Mouse (Mus musculus) heart, embryonic 14.5 days (tissue): ENCODE measurements at regions not wholly inside any gene's neighbourhood (a gene's known extent, or its start where the extent isn't known, plus 50 kb on each side); places are given as distances from the start of the nearest gene placed in this dataset.
"Not testable (repeated sequence)": the region's sequence is repeated elsewhere in the genome, so short reads cannot be mapped to it uniquely, and the experiment has no call there.

Experiments
- ATAC-seq: fragments of 200-750 bp; cut with Nextera tagmentation; 2 replicates; pipeline ENCODE4 v1.8.0; 2017; ENCODE audit warnings: low read depth, moderate TSS enrichment; ENCODE audit not compliant: insufficient number of reproducible peaks, insufficient read depth, low FRiP score
- H3K27ac ChIP-seq, 2 experiments: fragments of 200-500 bp in 1 of 2; fragments of 300-500 bp in 1 of 2; sonication (generic) in 1 of 2; replicated peaks in 1 of 2; 2 replicates each; pipeline ENCODE4 v1.5.1; 2012 to 2014; ENCODE audit warnings: low read depth in 2 of 2, low read length in 2 of 2, control low read depth in 1 of 2, mild to moderate bottlenecking in 1 of 2, mixed read lengths in 1 of 2; ENCODE audit not compliant: control insufficient read depth in 1 of 2, insufficient read depth in 1 of 2
- H3K27me3 ChIP-seq: fragments of 300-500 bp; sonication (generic); 2 replicates; pipeline ENCODE4 v1.6.1; 2014; ENCODE audit warnings: mild to moderate bottlenecking, low read length, control low read depth; ENCODE audit not compliant: control insufficient read depth, insufficient read depth
- H3K36me3 ChIP-seq: fragments of 300-500 bp; sonication (generic); 2 replicates; pipeline ENCODE4 v1.6.1; 2014; ENCODE audit warnings: mild to moderate bottlenecking, control low read depth, low read length, mixed read lengths; ENCODE audit not compliant: control insufficient read depth, insufficient read depth
- H3K4me1 ChIP-seq, 2 experiments: fragments of 200-500 bp in 1 of 2; fragments of 300-500 bp in 1 of 2; sonication (generic) in 1 of 2; 2 replicates each; pipeline ENCODE4 v1.6.1; 2012 to 2014; ENCODE audit warnings: low read length in 2 of 2, control low read depth in 1 of 2, mixed read lengths in 1 of 2; ENCODE audit not compliant: control insufficient read depth in 2 of 2, insufficient read depth in 2 of 2
- H3K4me2 ChIP-seq: fragments of 300-500 bp; sonication (generic); 2 replicates; pipeline ENCODE4 v1.6.1; 2014; ENCODE audit warnings: mild to moderate bottlenecking, low read length
- H3K4me3 ChIP-seq, 2 experiments: fragments of 200-500 bp in 1 of 2; fragments of 300-500 bp in 1 of 2; sonication (generic) in 1 of 2; 2 replicates each; pipeline ENCODE4 v1.5.1; 2012 to 2014; ENCODE audit warnings: low read length in 2 of 2, mild to moderate bottlenecking in 2 of 2, control low read depth in 1 of 2, low read depth in 1 of 2, moderate library complexity in 1 of 2; ENCODE audit not compliant: control insufficient read depth in 1 of 2, insufficient read depth in 1 of 2
- H3K9ac ChIP-seq: fragments of 300-500 bp; sonication (generic); 2 replicates; pipeline ENCODE4 v1.6.1; 2014; ENCODE audit warnings: mild to moderate bottlenecking, low read length
- H3K9me3 ChIP-seq: fragments of 300-500 bp; sonication (generic); 2 replicates; pipeline ENCODE4 v1.6.1; 2016; ENCODE audit warnings: low read length, control low read depth; ENCODE audit not compliant: control insufficient read depth
- WGBS: fragments of 180-500 bp; shearing (Covaris S2); extraction: QIAGEN DNeasy Blood & Tissue Kit; methylation state at CpG from one replicate; pipeline ENCODE4 v1.1.7; 2014; 5-methylcytosine and 5-hydroxymethylcytosine counted together

GRCm38 (mm10) chr12:23325756-23326155 lies 454.3 kb downstream of the Gm10330 start:
- ATAC-seq, H3K9ac ChIP-seq, H3K4me3 ChIP-seq, H3K4me1 ChIP-seq, H3K4me2 ChIP-seq, H3K27ac ChIP-seq, H3K9me3 ChIP-seq, H3K27me3 ChIP-seq, H3K36me3 ChIP-seq: not testable (repeated sequence)
- 35% methylated on average over 2 of the region's 2 CpGs for WGBS

GRCm38 (mm10) chr12:23315186-23315585 lies 464.9 kb downstream of the Gm10330 start:
- not testable (repeated sequence) for H3K36me3 ChIP-seq, H3K4me1 ChIP-seq, H3K27me3 ChIP-seq, H3K9me3 ChIP-seq, H3K27ac ChIP-seq, H3K9ac ChIP-seq
- H3K4me3 ChIP-seq: peak overlapping the region; percentile 32 to 34
- ATAC-seq: 0 out of 2 replicates have a peak, but pooled peaks have one; percentile 47
- WGBS: 1% methylated on average over 29 of the region's 38 CpGs
- H3K4me2 ChIP-seq: peak overlapping the region; percentile 44
